7 mouse cellular contexts compared by ENCODE assay signal in the genomic region with DNA sequence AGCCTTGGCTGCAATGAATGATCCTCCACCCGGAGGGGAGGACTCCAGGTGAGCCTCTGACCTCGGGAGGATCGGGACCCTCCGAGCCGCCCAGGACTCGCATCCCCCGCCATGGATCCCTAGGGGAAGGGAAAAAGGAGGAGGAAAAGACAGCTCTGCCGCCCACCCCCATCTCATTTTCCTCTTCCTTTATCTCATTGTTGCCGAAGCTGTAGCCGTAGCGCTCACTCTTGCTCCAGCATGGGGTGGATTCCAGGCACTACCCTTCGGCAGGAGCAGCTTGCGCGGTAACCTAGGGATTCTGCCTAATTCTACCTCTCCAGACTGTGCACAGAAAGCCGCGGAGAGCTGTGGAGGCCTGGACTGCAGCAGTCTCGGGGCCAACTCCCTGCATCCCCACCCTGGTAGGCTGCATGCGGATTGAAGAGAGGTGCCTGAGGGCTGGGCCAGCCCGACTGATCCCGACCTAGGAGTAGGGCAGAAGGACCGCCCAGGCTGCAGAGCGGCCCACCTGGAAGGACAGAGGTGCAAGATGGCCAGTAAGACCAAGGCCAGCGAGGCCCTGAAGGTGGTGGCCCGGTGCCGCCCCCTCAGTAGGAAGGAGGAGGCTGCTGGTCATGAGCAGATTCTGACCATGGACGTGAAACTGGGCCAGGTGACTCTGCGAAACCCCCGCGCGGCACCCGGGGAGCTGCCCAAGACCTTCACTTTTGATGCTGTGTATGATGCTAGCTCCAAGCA. TPM values are rescaled to one million over a fixed set of nuclear protein-coding genes. Genes with fewer than 3 reads are reported as not detected.
DNase-seq lines count a peak whose midpoint lies in the region; ATAC-seq and TF ChIP-seq lines count a peak whose summit lies in the region.

No protein-coding gene starts in this region.

- H3K9ac ChIP-seq in lung, embryonic 14.5 days: peak overlapping the region; percentile 64
- H3K9ac ChIP-seq in liver, embryonic 14.5 days (replicated peaks): peak overlapping the region; percentile 48; the same call in 1 of the 2 replicates
- peak overlapping the region; percentile 76 for H3K9ac ChIP-seq in stomach, postnatal 0 days (ENCODE audit: low read length)

- peaks cover 11% of the 10 kb centered on the region for H3K36me3 ChIP-seq in lung, embryonic 14.5 days (ENCODE audit: insufficient read depth)
- no peaks in the 10 kb centered on the region for H3K36me3 ChIP-seq in liver, embryonic 14.5 days (replicated peaks; ENCODE audit: control insufficient read depth, insufficient read depth, low read depth)
- H3K36me3 ChIP-seq in stomach, postnatal 0 days (ENCODE audit: control insufficient read depth, insufficient read depth, low read length): no peaks in the 10 kb centered on the region

- peak; percentile 44 for ATAC-seq in lung, embryonic 14.5 days (ENCODE audit: insufficient read depth)
- ATAC-seq in common myeloid progenitor, adult 5-6 weeks (replicated peaks; ENCODE audit: low read depth, poor library complexity, severe bottlenecking): peak; percentile 33
- ATAC-seq in liver, embryonic 14.5 days (ENCODE audit: insufficient read depth): peak; percentile 22; the same call in 1 of the 2 replicates
- peak; percentile 36 for ATAC-seq in stomach, postnatal 0 days (ENCODE audit: low FRiP score, low TSS enrichment)

- H3K9me3 ChIP-seq in lung, embryonic 14.5 days (ENCODE audit: low read depth, low read length): 0 out of 2 replicates have a peak, but pooled peaks cover 9% of the 10 kb centered on the region
- H3K9me3 ChIP-seq in liver, embryonic 14.5 days (ENCODE audit: control insufficient read depth, low read length): no peaks in the 10 kb centered on the region
- no peaks in the 10 kb centered on the region for H3K9me3 ChIP-seq in stomach, postnatal 0 days (ENCODE audit: control insufficient read depth, low read length)

- TF ChIP-seq CTCF in lung, embryonic 14.5 days (IDR thresholded peaks at IDR 0.05; ENCODE audit: low read depth): no peak
- no peak for TF ChIP-seq CTCF in liver, embryonic 14.5 days (IDR thresholded peaks at IDR 0.05; ENCODE audit: low read depth)
- no peak for TF ChIP-seq CTCF in stomach, postnatal 0 days (IDR thresholded peaks at IDR 0.05; ENCODE audit: low read depth)

- H3K4me1 ChIP-seq in lung, embryonic 14.5 days (ENCODE audit: insufficient read depth): peaks cover 5% of the 10 kb centered on the region
- H3K4me1 ChIP-seq in liver, embryonic 14.5 days (replicated peaks; ENCODE audit: control insufficient read depth in 2 of 2, insufficient read depth in 2 of 2, low read length in 1 of 2): no peaks in the 10 kb centered on the region
- 0 out of 2 replicates have a peak, but pooled peaks cover 2% of the 10 kb centered on the region for H3K4me1 ChIP-seq in stomach, postnatal 0 days (replicated peaks; ENCODE audit: control insufficient read depth, insufficient read depth)

- peak overlapping the region; percentile 62 for H3K27ac ChIP-seq in lung, embryonic 14.5 days (ENCODE audit: low read depth)
- H3K27ac ChIP-seq in liver, embryonic 14.5 days: no peak overlapping the region
- peak overlapping the region; percentile 63 for H3K27ac ChIP-seq in stomach, postnatal 0 days (replicated peaks)

- H3K4me2 ChIP-seq in lung, embryonic 14.5 days: peak overlapping the region; percentile 95
- peak overlapping the region; percentile 76 for H3K4me2 ChIP-seq in liver, embryonic 14.5 days (ENCODE audit: low read depth)
- H3K4me2 ChIP-seq in stomach, postnatal 0 days (replicated peaks; ENCODE audit: low read depth): peak overlapping the region; percentile 94

- peak; percentile 39 for DNase-seq in lung, embryonic 14.5 days
- no peak for DNase-seq in lung, adult 18-20 months
- DNase-seq in ZHBTc4 (ENCODE audit: low read depth, low spot score): peak; percentile 43
- DNase-seq in heart, postnatal 4 days: peak; percentile 13
- no peak for DNase-seq in liver, embryonic 14.5 days (ENCODE audit: low read depth in 3 of 3, low spot score in 3 of 3)
- DNase-seq in stomach, postnatal 0 days (ENCODE audit: low spot score): peak; percentile 34

- no peak for TF ChIP-seq EP300 in liver, embryonic 14.5 days (IDR thresholded peaks at IDR 0.05; ENCODE audit: low read depth)
- no peak for TF ChIP-seq EP300 in stomach, postnatal 0 days (optimal IDR thresholded peaks at IDR 0.05)

- H3K4me3 ChIP-seq in lung, embryonic 14.5 days (ENCODE audit: low read depth, low read length): peak overlapping the region; percentile 66
- peak overlapping the region; percentile 55 to 63 for H3K4me3 ChIP-seq in liver, embryonic 14.5 days (ENCODE audit: insufficient read depth in 1 of 2, low read depth in 2 of 2, low read length in 2 of 2)
- peak overlapping the region; percentile 80 for H3K4me3 ChIP-seq in stomach, postnatal 0 days (ENCODE audit: low read depth, low read length)

- H3K27me3 ChIP-seq in lung, embryonic 14.5 days (ENCODE audit: insufficient read depth, low read length): no peaks in the 10 kb centered on the region
- H3K27me3 ChIP-seq in liver, embryonic 14.5 days (ENCODE audit: control insufficient read depth, insufficient read depth, low read length): peaks cover 11% of the 10 kb centered on the region
- H3K27me3 ChIP-seq in stomach, postnatal 0 days (ENCODE audit: control insufficient read depth, insufficient read depth, low read length): no peaks in the 10 kb centered on the region

- WGBS in lung, embryonic 14.5 days: 2% methylated on average over 31 of the region's 31 CpGs
- 5% methylated on average over 31 of the region's 31 CpGs for WGBS in liver, embryonic 14.5 days (ENCODE audit: insufficient replicate concordance)
- 2% methylated on average over 31 of the region's 31 CpGs for WGBS in stomach, postnatal 0 days

RNA-seq across cellular contexts. Expression of gene Kif3c, which starts 0.7 kb away (rescaled TPM):
- 12.4 and 14.1 TPM in 2 replicates for polyA plus RNA-seq in lung, embryonic 14.5 days (2014; fragmentation: Nextera tagmentation; extraction: Ambion mirVana)
- 2.7 and 6.4 TPM in 2 replicates for total RNA-seq in common myeloid progenitor, adult 5-6 weeks (2017)
- total RNA-seq in heart, postnatal 4 days (2021): 1 to 10 TPM; 5.2 to 5.7 TPM
- polyA plus RNA-seq in liver, embryonic 14.5 days (2012; rRNA removed): 0.42 and 0.58 TPM in 2 replicates
- 0.58 and 0.61 TPM in 2 replicates for polyA plus RNA-seq in liver, embryonic 14.5 days (2014; fragmentation: Nextera tagmentation; extraction: Ambion mirVana)
- 2.5 TPM in 2 replicates for polyA plus RNA-seq in stomach, postnatal 0 days (2015; fragmentation: Nextera tagmentation; extraction: Ambion mirVana)

RNA-seq across cellular contexts. Expression of gene Rab10, which starts 55.9 kb away (rescaled TPM):
- 89.7 and 89.8 TPM in 2 replicates for polyA plus RNA-seq in lung, embryonic 14.5 days (2014; fragmentation: Nextera tagmentation; extraction: Ambion mirVana)
- total RNA-seq in common myeloid progenitor, adult 5-6 weeks (2017): 138 and 146 TPM in 2 replicates
- 100 to 1,000 TPM; 113 to 115 TPM for total RNA-seq in heart, postnatal 4 days (2021)
- 19.9 and 28.7 TPM in 2 replicates for polyA plus RNA-seq in liver, embryonic 14.5 days (2012; rRNA removed)
- polyA plus RNA-seq in liver, embryonic 14.5 days (2014; fragmentation: Nextera tagmentation; extraction: Ambion mirVana): 42.1 and 47.1 TPM in 2 replicates
- 83.9 and 91.2 TPM in 2 replicates for polyA plus RNA-seq in stomach, postnatal 0 days (2015; fragmentation: Nextera tagmentation; extraction: Ambion mirVana)

Comparison
In these comparisons a context has a peak if more than half of its experiments do, and no peak if none do; other contexts are left out.
1. DNase-seq: peak in lung, embryonic 14.5 days (single experiment), ZHBTc4 (single experiment), heart, postnatal 4 days (single experiment) and stomach, postnatal 0 days (single experiment); none in lung, adult 18-20 months (0 of 2) and liver, embryonic 14.5 days (0 of 3).
2. Peak in every context shown above with its lines, with median percentiles within 50 percentile points of each other: ATAC-seq, H3K4me2 ChIP-seq, H3K4me3 ChIP-seq and H3K9ac ChIP-seq.